Mouse (Mus musculus): ENCODE data around the gene Plcb3.

GRCm38 (mm10) chr19:6926559-6927255 is 49.6 kb downstream of the Plcb3 start:
- TF ChIP-seq CTCF (IDR thresholded peaks at IDR 0.05): no peak
- TF ChIP-seq EP300 (IDR thresholded peaks at IDR 0.05): no peak
